Mouse (Mus musculus): ENCODE measurements at regions not wholly inside any gene's neighbourhood (a gene's known extent, or its start where the extent isn't known, plus 50 kb on each side); places are given as distances from the start of the nearest gene placed in this dataset.
A peak's percentile ranks its signal among the peaks of the same experiment; 100 is the strongest.

GRCm38 (mm10) chr13:36807961-36808360 is 73.0 kb upstream of the Nrn1 start:
- Histone ChIP-seq H3K9ac (ENCODE audit: control insufficient read depth, low read depth, low read length, poor library complexity, severe bottlenecking) (no peak overlapping the region), H3K4me1 (ENCODE audit: control insufficient read depth in 1 of 2, insufficient read depth in 2 of 2, low read length in 2 of 2) (no peaks in the 10 kb centered on the region), H3K27me3 (ENCODE audit: control insufficient read depth in 1 of 2, insufficient read depth in 2 of 2, low read length in 2 of 2) (no peaks in the 10 kb centered on the region), H3K36me3 (ENCODE audit: control insufficient read depth in 1 of 2, insufficient read depth in 2 of 2, low read length in 2 of 2) (no peaks in the 10 kb centered on the region), H3K27ac (ENCODE audit: control insufficient read depth, low read depth, low read length) (no peak overlapping the region), H3K4me3 (ENCODE audit: control insufficient read depth in 1 of 2, insufficient read depth in 1 of 2, low read depth in 2 of 2, low read length in 2 of 2) (no peak overlapping the region), H3K79me2 (ENCODE audit: control insufficient read depth, insufficient read depth, low read length, poor library complexity) (no peaks in the 10 kb centered on the region), H3K9me3 (replicated peaks; ENCODE audit: insufficient read depth, low read length) (no peaks in the 10 kb centered on the region)
- TF ChIP-seq MAZ (IDR thresholded peaks at IDR 0.05; ENCODE audit: low read depth, low read length), result no peak
- no peak for TF ChIP-seq ZNF384 (IDR thresholded peaks at IDR 0.05; ENCODE audit: low read depth, low read length)
- no peak for TF ChIP-seq TBP (IDR thresholded peaks at IDR 0.05; ENCODE audit: low read depth, low read length)
- TF ChIP-seq ZC3H11A (IDR thresholded peaks at IDR 0.05; ENCODE audit: low read depth, low read length), result no peak
- no peak for TF ChIP-seq USF2 (IDR thresholded peaks at IDR 0.05; ENCODE audit: borderline replicate concordance in 1 of 2, insufficient read depth in 1 of 2, low read depth in 1 of 2, low read length in 2 of 2)
- no peak for TF ChIP-seq USF1 (IDR thresholded peaks at IDR 0.05; ENCODE audit: low read depth, low read length)
- no peak for TF ChIP-seq SIN3A (IDR thresholded peaks at IDR 0.05; ENCODE audit: low read length)
- no peak for TF ChIP-seq RCOR1 (IDR thresholded peaks at IDR 0.05; ENCODE audit: low read depth, low read length)
- no peak for TF ChIP-seq HCFC1 (IDR thresholded peaks at IDR 0.05; ENCODE audit: low read depth, low read length)
- no peak for TF ChIP-seq KAT2A (conservative IDR thresholded peaks at IDR 0.05; ENCODE audit: low read depth, low read length)
- no peak for DNase-seq (ENCODE audit: low read depth, low spot score)

- peak; percentile 17 for DNase-seq (ENCODE audit: low read depth, low spot score)
- peak; percentile 42 for TF ChIP-seq RAD21 (IDR thresholded peaks at IDR 0.05; ENCODE audit: low read depth, low read length)
- no peak for TF ChIP-seq USF1 (IDR thresholded peaks at IDR 0.05; ENCODE audit: low read depth, low read length)
- no peak for TF ChIP-seq POLR2AphosphoS5 (IDR thresholded peaks at IDR 0.05; ENCODE audit: borderline replicate concordance, low read depth, low read length)
- no peak for TF ChIP-seq RCOR1 (IDR thresholded peaks at IDR 0.05; ENCODE audit: low read depth, low read length)
- TF ChIP-seq E2F4 (IDR thresholded peaks at IDR 0.05; ENCODE audit: borderline replicate concordance, low read depth, low read length), result no peak
- peak; percentile 29 for TF ChIP-seq SMC3 (IDR thresholded peaks at IDR 0.05; ENCODE audit: low read depth, low read length)
- TF ChIP-seq TBP (IDR thresholded peaks at IDR 0.05; ENCODE audit: low read depth, low read length), result no peak
- TF ChIP-seq ELF1 (IDR thresholded peaks at IDR 0.05; ENCODE audit: low read depth, low read length), result no peak
- TF ChIP-seq MYC (IDR thresholded peaks at IDR 0.05; ENCODE audit: low read depth, low read length), result no peak
- no peak for TF ChIP-seq POLR2A (IDR thresholded peaks at IDR 0.05; ENCODE audit: control insufficient read depth in 1 of 2, insufficient read depth in 1 of 2, low read depth in 1 of 2, low read length in 2 of 2, poor library complexity in 1 of 2)
- 0 out of 2 replicates have a peak, but pooled peaks have one; percentile 7 for TF ChIP-seq ZC3H11A (IDR thresholded peaks at IDR 0.05; ENCODE audit: low read depth, low read length)
- no peak for TF ChIP-seq MEF2A (IDR thresholded peaks at IDR 0.05; ENCODE audit: extremely low read depth, insufficient replicate concordance, low read depth, low read length, poor library complexity, severe bottlenecking)
- TF ChIP-seq HCFC1 (IDR thresholded peaks at IDR 0.05; ENCODE audit: low read depth, low read length), result no peak
- TF ChIP-seq CTCF (IDR thresholded peaks at IDR 0.05 in 2 of 3, conservative IDR thresholded peaks at IDR 0.05 in 1 of 3; ENCODE audit: control insufficient read depth in 1 of 3, insufficient read depth in 1 of 3, low read depth in 2 of 3, low read length in 3 of 3, poor library complexity in 1 of 3, severe bottlenecking in 1 of 3), result peak in 1 of 3 experiments; percentile 34; a peak in 2 of 6 replicates
- Histone ChIP-seq H3K27ac (ENCODE audit: control insufficient read depth, low read depth, low read length) (no peak overlapping the region), H3K36me3 (ENCODE audit: control insufficient read depth in 1 of 2, insufficient read depth in 2 of 2, low read length in 2 of 2) (no peaks in the 10 kb centered on the region), H3K27me3 (ENCODE audit: control insufficient read depth in 1 of 2, insufficient read depth in 2 of 2, low read length in 2 of 2) (no peaks in the 10 kb centered on the region), H3K4me1 (ENCODE audit: control insufficient read depth in 1 of 2, insufficient read depth in 2 of 2, low read length in 2 of 2) (no peaks in the 10 kb centered on the region), H3K9me3 (replicated peaks; ENCODE audit: insufficient read depth, low read length) (no peaks in the 10 kb centered on the region), H3K9ac (ENCODE audit: control insufficient read depth, low read depth, low read length, poor library complexity, severe bottlenecking) (no peak overlapping the region), H3K4me3 (ENCODE audit: control insufficient read depth in 1 of 2, insufficient read depth in 1 of 2, low read depth in 2 of 2, low read length in 2 of 2) (no peak overlapping the region), H3K79me2 (ENCODE audit: control insufficient read depth, insufficient read depth, low read length, poor library complexity) (no peaks in the 10 kb centered on the region)
Observed at GRCm38 (mm10) chr13:36789360-36789759, 54.4 kb upstream of the Nrn1 start.
